Mouse (Mus musculus) erythroblast, embryonic 14.5 days (primary cell): ENCODE measurements around the gene Ptpre.

Experiments used
- GATA1 ChIP-seq: IDR thresholded peaks from 2 replicates; pipeline ENCODE4 v1.6.1; 2012; ENCODE audit warnings: low read length, inconsistent platforms, mixed read lengths
- TAL1 ChIP-seq: IDR thresholded peaks from 3 replicates; pipeline ENCODE4 v1.6.1; 2012; ENCODE audit warnings: low read length, inconsistent platforms, mixed read lengths

DNA sequence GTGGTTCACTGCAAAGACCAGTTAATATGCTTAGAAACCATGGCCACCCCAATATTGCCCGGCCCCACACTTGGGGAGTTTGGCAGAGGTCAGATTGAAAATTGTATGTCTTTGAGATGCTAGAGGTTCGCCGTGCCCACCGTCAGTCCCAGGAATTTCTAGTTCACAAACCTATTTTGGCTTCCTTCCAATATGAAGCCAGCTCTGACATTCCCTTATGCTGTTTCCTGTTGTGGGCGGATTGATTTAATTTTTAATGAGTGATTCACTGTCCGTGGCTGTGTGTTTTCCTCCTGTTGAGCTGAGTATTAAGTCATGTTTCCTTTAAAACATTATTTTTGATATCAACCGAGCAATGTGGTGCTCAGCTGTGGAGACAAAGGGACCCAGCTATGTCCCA, 72.4 kb downstream of the Ptpre start:
- TF ChIP-seq GATA1 (no peak), TAL1 (no peak)
